ENCODE assay signal across 32 mouse cellular contexts in genomic region chr14:7978183-7978582, GRCm38 (mm10). TPM values are rescaled to one million over a fixed set of nuclear protein-coding genes. Genes with fewer than 3 reads are reported as not detected.
"Had no signal": no experiment of that assay in that cellular context is flagged by ENCODE, and none has a peak within 500 bp of the region (broad histone marks: within the 10 kb centered on the region; RNA-seq: fewer than 3 reads in every experiment).

No protein-coding gene starts in this region.

- H3K4me2 ChIP-seq: limb, embryonic 12.5 days; limb, embryonic 15.5 days; lung, embryonic 15.5 days; midbrain, embryonic 13.5 days had no signal

- H3K4me3 ChIP-seq: limb, embryonic 12.5 days; limb, embryonic 15.5 days; lung, embryonic 15.5 days; midbrain, embryonic 10.5 days; midbrain, embryonic 13.5 days; myocyte had no signal

- H3K36me3 ChIP-seq: limb, embryonic 12.5 days; limb, embryonic 15.5 days; lung, embryonic 15.5 days; midbrain, embryonic 10.5 days; midbrain, embryonic 13.5 days had no signal

- H3K4me1 ChIP-seq: limb, embryonic 12.5 days; limb, embryonic 15.5 days; lung, embryonic 15.5 days; midbrain, embryonic 10.5 days; midbrain, embryonic 13.5 days had no signal

- H3K9me3 ChIP-seq: limb, embryonic 12.5 days; limb, embryonic 15.5 days; lung, embryonic 15.5 days; midbrain, embryonic 10.5 days; midbrain, embryonic 13.5 days had no signal

- H3K9ac ChIP-seq: limb, embryonic 12.5 days; limb, embryonic 15.5 days; liver, embryonic 14.5 days; lung, embryonic 15.5 days; midbrain, embryonic 13.5 days had no signal

- DNase-seq: kidney, adult 18-20 months; kidney, adult 9 months; kidney, postnatal 14 days; kidney, postnatal 4 days; left cerebral cortex, postnatal 4 days; lung, adult 18-20 months; lung, postnatal 10 days; lung, postnatal 36 days; right cerebral cortex, adult 18-20 months; right cerebral cortex, postnatal 14 days; right cerebral cortex, postnatal 4 days; thymus, adult 2 months; thymus, postnatal 25 days had no signal

- H3K27ac ChIP-seq: limb, embryonic 12.5 days; limb, embryonic 15.5 days; liver, embryonic 14.5 days; lung, embryonic 15.5 days; midbrain, embryonic 10.5 days; midbrain, embryonic 13.5 days; stomach, postnatal 0 days had no signal

- ATAC-seq: intestine, embryonic 16.5 days; midbrain, embryonic 13.5 days; midbrain, embryonic 16.5 days had no signal

- H3K27me3 ChIP-seq: limb, embryonic 12.5 days; limb, embryonic 15.5 days; lung, embryonic 15.5 days; midbrain, embryonic 13.5 days had no signal

RNA-seq across cellular contexts. Expression of gene Dnase1l3, which starts 16.2 kb away (rescaled TPM):
- total RNA-seq: layer of hippocampus, postnatal 14 days; left cerebral cortex, postnatal 14 days had no signal
- polyA plus RNA-seq: limb, embryonic 12.5 days; midbrain, embryonic 10.5 days; neural tube, embryonic 11.5 days had no signal

RNA-seq across cellular contexts. Expression of gene Gm45521, which starts 21.1 kb away (rescaled TPM):
- total RNA-seq: layer of hippocampus, adult 18-20 months; layer of hippocampus, postnatal 14 days; left cerebral cortex, postnatal 14 days; left cerebral cortex, postnatal 4 days; megakaryocyte progenitor cell, adult 5-6 weeks; monocyte, adult 5-6 weeks had no signal
- polyA plus RNA-seq: intestine, embryonic 16.5 days; kidney, embryonic 16.5 days; limb, embryonic 12.5 days; limb, embryonic 15.5 days; liver, embryonic 14.5 days; lung, embryonic 15.5 days; myocyte; neural tube, embryonic 11.5 days; neural tube, embryonic 14.5 days; stomach, embryonic 14.5 days; stomach, postnatal 0 days; thymus, adult 2 months had no signal
